Mouse (Mus musculus) frontal cortex, postnatal 36 days (tissue): ENCODE results near the gene Slc36a4.

ENCODE experiments used
- DNase-seq, 2 experiments: peaks; one replicate each; pipeline ENCODE4 v3.0.0; 2022; ENCODE audit warnings: low spot score in 2 of 2

Gene Slc36a4

DNA sequence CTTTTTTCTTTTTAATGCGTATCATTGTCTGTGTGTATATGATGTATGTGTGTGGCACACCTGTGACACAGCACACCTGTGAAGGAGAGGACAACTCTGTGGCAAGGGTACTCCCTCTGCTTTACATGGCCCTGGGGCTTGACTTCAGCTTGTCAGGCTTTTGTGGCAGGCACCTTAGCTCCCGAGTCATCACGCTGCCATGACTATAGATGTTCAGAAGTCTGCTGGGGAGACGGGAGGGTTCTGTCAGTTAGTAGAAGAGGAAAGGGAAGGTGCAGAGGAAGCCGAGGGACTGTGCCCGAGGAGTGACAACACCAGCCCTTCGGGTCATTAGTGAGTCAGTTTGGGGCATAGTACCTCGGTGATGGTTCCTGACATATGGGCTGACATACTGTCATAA, 13.0 kb downstream of the Slc36a4 start:
- DNase-seq, result no peak

- DNase-seq, result no peak
These were observed 17.6 kb downstream of the Slc36a4 start for GRCm38 (mm10) chr9:15727168-15727567.

DNA sequence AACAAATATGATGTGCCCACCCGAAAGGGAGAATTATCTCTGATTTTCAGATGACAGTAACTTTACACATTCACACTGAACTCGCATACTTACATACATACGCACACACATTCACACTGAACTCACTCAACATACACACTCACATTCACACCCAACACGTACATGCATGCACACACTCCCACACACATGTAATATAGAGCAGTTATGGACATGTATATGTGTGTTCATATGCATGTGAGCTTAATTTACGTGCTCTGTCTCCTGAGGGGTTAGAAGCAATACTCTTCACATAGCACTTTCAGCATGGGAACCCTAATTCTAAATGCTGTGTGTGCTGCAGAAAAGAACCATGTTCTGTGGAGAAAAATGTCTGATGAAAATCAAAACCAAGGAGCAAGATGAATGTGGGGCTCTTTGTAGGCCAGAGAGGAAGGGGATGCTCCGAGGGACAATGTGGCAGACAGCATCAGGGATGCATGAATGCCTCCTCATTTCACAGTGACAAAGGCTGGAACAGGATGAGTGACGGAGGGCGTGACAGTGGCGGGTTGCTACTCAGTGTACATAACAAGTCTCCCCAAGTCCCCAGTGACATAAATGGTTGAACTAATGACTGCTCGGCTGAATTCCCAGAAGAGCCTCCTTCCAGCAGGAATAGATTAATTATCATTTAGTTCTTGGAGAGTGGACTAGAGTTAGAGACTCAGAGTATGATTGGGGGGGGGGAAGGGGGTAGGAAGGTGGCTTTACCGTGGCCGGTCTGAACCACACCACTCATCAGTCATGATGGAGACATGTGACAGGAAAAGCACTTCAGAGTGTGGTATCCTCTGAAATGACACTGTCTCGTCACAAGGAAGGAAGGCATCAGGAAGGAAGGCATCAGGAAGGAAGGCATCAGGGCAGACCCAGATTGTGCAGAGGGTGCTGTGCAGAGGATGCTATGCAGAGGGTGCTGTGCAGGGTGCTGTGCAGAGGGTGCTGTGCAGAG, 22.5 kb downstream of the Slc36a4 start:
- no peak for DNase-seq

DNA sequence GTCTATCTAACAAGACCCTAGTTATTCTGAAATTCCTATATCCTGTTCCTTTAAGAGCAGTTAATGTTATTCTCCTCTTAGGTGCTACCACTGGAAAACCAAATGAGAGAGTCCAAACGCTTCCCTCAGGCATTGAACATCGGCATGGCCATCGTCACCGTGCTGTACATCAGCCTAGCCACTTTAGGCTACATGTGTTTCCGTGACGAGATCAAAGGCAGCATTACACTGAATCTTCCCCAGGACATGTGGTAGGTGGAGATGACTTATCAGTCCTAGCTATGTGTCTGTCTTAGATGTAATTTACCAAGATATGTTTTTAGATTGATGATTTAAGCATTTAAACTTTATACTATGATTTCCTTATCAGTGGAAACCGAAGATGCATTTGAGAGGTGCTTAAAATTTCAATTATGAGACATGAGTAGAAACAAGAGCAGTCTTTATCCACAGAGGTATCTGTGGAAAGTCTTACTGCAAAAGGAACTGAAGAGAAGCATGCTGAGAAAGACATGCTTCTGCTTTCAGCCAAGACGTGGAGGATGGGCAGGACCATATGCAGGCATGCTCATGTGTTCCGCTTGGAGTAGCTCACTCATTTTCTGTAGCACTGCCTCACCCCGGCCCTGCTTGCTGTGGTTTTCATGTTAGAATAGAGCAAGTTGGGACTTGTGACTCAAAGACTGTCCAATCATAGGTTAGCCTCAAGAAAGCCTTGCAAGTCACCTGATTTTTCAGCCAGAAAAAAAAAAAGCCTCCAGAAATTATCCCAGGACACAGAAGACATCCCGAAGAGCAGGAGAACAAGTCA, 24.7 kb downstream of the Slc36a4 start:
- DNase-seq, result no peak

GRCm38 (mm10) chr9:15734867-15735131, 25.3 kb downstream of the Slc36a4 start:
- DNase-seq, result no peak

- DNase-seq, result no peak
These were observed 28.0 kb downstream of the Slc36a4 start for GRCm38 (mm10) chr9:15737522-15737921.

DNA sequence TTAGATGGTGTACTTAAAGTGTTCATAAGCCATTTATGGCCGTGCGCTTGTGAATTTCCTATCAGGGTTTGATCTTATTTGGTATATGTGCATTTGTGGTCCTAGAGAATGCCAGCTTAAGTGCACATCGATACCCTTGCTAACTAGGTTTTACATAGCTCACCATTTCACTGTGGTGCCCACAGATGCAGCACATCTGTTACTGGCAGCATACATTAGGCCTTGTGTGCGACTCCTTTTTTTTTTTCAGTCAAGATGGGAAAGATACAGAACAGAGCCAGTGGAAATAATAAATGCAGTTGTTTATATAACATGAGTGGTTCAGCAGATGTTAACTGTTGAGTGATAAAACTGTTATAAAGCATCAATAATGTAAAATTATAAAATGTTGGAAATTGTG, 31.9 kb downstream of the Slc36a4 start:
- no peak for DNase-seq

- DNase-seq, result no peak
These were observed 32.4 kb downstream of the Slc36a4 start for GRCm38 (mm10) chr9:15741931-15742330.

- no peak for DNase-seq
These were observed 36.6 kb downstream of the Slc36a4 start for GRCm38 (mm10) chr9:15745985-15746607.

DNA sequence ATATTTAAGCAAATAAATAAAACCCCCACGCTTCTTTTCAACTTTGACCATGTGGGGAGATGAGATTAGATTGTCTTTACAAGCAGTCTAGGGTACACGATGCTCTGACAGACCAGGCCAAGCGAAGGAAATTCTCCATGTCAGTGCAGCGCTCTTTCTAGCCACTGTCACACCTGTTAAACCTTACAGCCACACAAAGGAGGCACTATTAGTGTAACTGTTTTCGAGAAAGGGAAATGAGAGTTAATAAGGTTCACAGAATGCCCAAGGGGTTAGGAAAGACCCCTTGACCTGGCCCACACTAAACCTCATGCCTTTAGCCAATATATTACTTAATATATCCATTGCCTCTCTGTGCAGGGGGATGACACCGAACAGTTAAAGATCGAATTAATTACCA, 37.1 kb downstream of the Slc36a4 start:
- DNase-seq, result no peak

GRCm38 (mm10) chr9:15748383-15748782, 38.8 kb downstream of the Slc36a4 start:
- DNase-seq, result no peak

DNA sequence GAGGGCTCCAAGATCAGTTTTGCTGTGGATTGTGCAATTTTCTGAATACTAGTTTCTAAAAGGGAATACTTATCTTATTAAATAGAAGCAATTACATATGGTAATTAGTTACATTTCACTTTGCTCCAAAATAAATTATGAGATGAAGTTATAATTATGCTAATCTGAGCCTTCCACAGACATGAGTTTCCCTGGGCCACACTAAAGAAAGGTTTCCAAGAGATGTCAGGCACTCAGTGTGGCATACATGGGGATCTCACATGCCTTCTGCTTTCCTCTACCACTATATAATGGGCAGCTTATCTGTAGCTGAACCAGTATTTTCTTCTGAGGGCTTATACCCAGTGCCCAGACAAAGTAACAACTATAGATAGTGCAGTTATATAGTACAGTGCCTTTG, 49.8 kb downstream of the Slc36a4 start:
- no peak for DNase-seq

DNA sequence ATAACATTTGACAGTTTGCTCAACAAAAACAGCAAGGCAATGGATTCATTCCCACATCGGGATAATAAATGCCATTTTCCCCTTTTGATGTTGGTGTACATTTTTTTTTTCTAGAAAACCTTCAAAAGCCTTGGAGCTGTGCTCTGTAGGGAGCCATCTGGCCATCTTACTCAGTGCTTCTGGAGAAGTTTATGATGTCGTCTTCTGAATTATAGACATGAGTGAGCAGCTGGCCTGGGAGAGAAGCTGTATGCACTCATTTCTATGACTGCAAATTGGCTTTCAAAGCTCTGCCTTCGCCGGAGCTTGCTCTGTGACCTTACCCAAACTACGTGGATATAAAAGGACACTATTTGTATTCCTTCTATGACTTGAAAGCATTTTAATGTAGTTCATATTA, 56.8 kb downstream of the Slc36a4 start:
- DNase-seq, result no peak

GRCm38 (mm10) chr9:15766821-15767220, 57.3 kb downstream of the Slc36a4 start:
- no peak for DNase-seq

- no peak for DNase-seq
These were observed 63.2 kb downstream of the Slc36a4 start for GRCm38 (mm10) chr9:15772766-15773165.

DNA sequence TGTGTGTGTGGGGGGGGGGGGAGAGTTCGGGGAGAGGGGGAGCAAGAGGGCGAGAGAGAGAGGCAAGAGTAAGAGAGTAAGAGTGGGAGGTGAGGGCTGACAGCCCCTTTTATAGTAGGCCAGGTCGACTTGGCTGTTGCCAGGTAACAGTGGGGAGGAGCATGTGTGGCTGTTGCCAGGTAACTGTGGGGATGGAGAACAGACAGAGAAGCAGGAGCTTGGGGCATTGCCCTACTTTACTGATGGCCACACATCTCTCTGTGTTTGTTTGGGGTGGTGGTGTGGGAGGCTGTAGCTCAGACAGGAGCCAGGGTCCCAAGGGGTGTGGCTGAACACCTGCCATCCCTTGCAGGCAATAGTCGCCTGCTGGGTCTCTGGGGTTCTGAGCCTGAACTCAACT, 63.9 kb downstream of the Slc36a4 start:
- peak in 1 of 2 experiments; percentile 9 for DNase-seq

DNA sequence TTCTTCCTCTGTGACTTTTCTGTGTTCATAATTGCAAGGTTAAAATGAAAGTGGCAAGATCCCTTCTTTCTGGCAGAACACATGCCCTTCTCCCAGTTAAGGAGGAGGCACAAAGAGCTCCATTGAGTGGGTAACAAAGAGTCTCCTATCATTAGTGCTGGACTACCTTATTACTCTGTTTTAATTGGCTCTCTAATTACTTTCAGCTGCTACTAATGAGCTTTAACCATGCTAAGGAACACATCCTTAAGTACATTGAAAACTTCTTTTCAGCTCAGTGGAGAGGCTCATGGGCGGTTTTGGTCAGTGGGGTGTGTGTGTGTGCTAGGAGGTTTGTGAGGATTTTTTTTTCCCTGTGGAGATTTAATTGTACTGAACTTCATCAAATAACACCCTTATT, 65.4 kb downstream of the Slc36a4 start:
- DNase-seq, result peak in 1 of 2 experiments; percentile 6

DNA sequence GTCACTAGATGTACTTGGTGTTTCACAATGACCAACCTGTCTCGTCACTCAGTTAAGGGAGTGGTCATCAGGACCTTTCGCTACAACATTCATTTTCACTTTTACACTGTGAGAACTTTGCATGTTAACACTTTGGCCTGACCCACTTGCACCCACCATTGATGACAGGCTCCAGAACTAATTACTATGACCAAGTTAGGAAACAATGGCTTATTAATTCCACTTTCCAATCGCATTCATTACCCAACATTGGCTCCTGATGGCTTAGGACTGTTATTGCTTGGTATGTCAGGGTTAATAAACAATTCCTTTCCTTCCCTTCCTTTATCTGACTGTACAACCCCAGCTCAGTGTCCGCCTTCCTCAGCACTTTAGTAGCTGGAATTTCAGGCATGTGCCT, 72.4 kb downstream of the Slc36a4 start:
- no peak for DNase-seq

GRCm38 (mm10) chr9:15786192-15786591, 76.7 kb downstream of the Slc36a4 start:
- no peak for DNase-seq

- DNase-seq, result no peak
These were observed 77.1 kb downstream of the Slc36a4 start for GRCm38 (mm10) chr9:15786610-15787009.

DNA sequence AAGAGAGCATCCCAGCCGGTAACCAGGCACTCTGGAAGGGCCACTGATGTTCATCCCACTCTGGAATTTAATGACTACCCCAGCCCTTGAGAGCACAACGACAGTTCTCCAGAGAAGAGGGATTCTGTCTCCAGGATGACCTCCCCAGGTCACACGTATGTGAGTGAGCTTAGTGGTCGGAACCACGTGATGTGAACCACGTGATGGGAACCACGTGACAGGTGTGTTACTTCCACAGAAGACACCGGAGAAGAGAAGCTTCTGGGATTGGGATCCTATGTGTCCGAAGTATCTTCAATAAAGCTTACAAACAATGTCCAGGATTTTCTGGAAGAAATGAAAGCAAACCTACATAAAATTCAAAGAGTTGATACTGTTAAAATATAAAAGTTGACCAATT, 82.5 kb downstream of the Slc36a4 start:
- no peak for DNase-seq
